Mouse (Mus musculus): Measurements from ENCODE around the gene Arid1b. TPM values are rescaled to one million over a fixed set of nuclear protein-coding genes. Genes with fewer than 3 reads are reported as not detected.

The Arid1b gene
- polyA plus RNA-seq, 1 experiment from 2014 or later, result 16.1 TPM

DNA sequence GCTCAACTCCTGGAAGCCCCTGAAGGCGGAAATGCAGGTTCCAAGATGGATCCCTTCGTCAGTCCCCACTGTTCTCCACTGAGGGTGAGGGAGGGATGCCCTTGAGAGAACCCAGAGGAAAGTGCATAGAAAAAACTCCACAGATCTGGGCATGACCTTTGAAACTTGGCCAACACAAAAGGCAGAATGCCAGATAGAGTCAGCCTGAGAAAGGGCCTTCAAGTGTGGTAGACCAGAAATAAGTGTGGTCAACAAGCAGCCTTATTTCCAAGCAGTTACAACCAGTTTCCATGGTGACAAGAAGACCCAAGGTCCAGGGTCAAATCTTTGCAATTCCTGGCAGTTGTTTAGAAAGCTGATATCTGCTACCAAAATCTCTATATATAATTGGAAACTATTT, 366.6 kb downstream of the Arid1b start:
- Histone ChIP-seq H3K4me2 (no peak overlapping the region), H3K36me3 (no peaks in the 10 kb centered on the region), H3K4me1 (replicated peaks) (peaks cover 14% of the 10 kb centered on the region), H3K27ac (no peak overlapping the region), H3K9me3 (no peaks in the 10 kb centered on the region), H3K4me3 (no peak overlapping the region), H3K9ac (no peak overlapping the region), H3K27me3 (no peaks in the 10 kb centered on the region)
- WGBS, result 53% methylated on average over 2 of the region's 2 CpGs
- no peak for ATAC-seq (ENCODE audit: low FRiP score)

GRCm38 (mm10) chr17:5365992-5366398, 371.9 kb downstream of the Arid1b start:
- ATAC-seq (ENCODE audit: low FRiP score), result 0 out of 2 replicates have a peak, but pooled peaks have one; percentile 26
- Histone ChIP-seq H3K4me3 (no peak overlapping the region), H3K27ac (0 out of 2 replicates have a peak overlapping the region, but pooled peaks have one; percentile 36), H3K4me1 (replicated peaks) (peaks cover 19% of the 10 kb centered on the region), H3K4me2 (no peak overlapping the region), H3K27me3 (no peaks in the 10 kb centered on the region), H3K36me3 (no peaks in the 10 kb centered on the region), H3K9me3 (no peaks in the 10 kb centered on the region), H3K9ac (no peak overlapping the region)
- WGBS, result 53% methylated on average over 8 of the region's 8 CpGs

DNA sequence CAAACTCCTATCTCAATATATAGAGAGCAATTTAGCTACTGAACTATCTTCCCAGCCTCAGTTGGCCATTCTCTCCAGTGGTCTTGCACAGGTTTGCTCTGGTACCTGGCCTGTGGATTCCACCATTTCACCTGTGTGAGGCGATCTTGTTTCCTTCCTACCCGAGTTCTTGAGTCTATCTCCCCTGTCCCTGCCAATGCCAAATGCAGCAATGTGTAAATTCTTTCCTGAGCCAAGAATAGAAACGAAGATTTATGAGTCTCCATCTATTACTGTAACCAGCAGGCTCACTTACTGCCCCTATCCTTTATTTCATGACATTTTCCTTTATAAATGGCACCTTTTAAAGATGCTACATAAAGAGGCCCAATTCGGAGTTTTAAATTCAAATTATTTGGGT, 376.9 kb downstream of the Arid1b start:
- Histone ChIP-seq H3K4me1 (replicated peaks) (peaks cover 2% of the 10 kb centered on the region), H3K4me3 (no peak overlapping the region), H3K9ac (no peak overlapping the region), H3K27me3 (0 out of 2 replicates have a peak, but pooled peaks cover 5% of the 10 kb centered on the region), H3K36me3 (no peaks in the 10 kb centered on the region), H3K4me2 (no peak overlapping the region), H3K27ac (no peak overlapping the region), H3K9me3 (no peaks in the 10 kb centered on the region)
- no peak for ATAC-seq (ENCODE audit: low FRiP score)
- WGBS, result 64% methylated on average over 4 of the region's 4 CpGs

DNA sequence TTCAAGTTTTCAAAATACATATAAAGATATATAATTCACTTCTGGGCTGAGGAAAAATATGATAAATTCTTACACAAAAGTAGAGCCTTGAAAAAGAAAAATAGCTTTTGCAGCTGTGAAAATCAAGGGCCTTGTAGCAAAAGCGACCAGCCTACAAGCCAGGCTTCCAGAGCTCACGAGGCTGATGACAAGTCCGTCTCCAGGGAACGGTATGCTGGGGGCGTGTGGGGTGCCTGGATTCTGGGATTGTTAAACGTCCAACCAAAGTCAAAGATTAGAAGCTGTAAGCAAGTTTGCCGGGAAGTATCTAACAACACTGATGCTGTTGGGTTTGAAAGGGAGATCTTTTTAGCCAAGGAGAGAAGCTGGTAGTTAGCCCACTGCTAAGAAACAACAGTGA, 377.4 kb downstream of the Arid1b start:
- H3K4me1 ChIP-seq (replicated peaks), result no peaks in the 10 kb centered on the region; the same call in 1 of the 2 replicates
- H3K4me2 ChIP-seq, result no peak overlapping the region
- 52% methylated on average over 7 of the region's 7 CpGs for WGBS
- no peak overlapping the region for H3K4me3 ChIP-seq
- H3K9ac ChIP-seq, result no peak overlapping the region
- ATAC-seq (ENCODE audit: low FRiP score), result no peak
- H3K27me3 ChIP-seq, result 0 out of 2 replicates have a peak, but pooled peaks cover 5% of the 10 kb centered on the region
- no peaks in the 10 kb centered on the region for H3K36me3 ChIP-seq
- no peaks in the 10 kb centered on the region for H3K9me3 ChIP-seq
- H3K27ac ChIP-seq, result no peak overlapping the region

- no peaks in the 10 kb centered on the region for H3K9me3 ChIP-seq
- peaks cover 12% of the 10 kb centered on the region for H3K4me1 ChIP-seq (replicated peaks)
- no peak overlapping the region for H3K4me3 ChIP-seq
- no peak overlapping the region for H3K27ac ChIP-seq
- no peak overlapping the region for H3K4me2 ChIP-seq
- H3K36me3 ChIP-seq, result no peaks in the 10 kb centered on the region
- WGBS, result 70% methylated on average over 8 of the region's 8 CpGs
- no peak for ATAC-seq (ENCODE audit: low FRiP score)
- H3K9ac ChIP-seq, result no peak overlapping the region
- 0 out of 2 replicates have a peak, but pooled peaks cover 5% of the 10 kb centered on the region for H3K27me3 ChIP-seq
Measured at GRCm38 (mm10) chr17:5372951-5373350, 378.8 kb downstream of the Arid1b start.

DNA sequence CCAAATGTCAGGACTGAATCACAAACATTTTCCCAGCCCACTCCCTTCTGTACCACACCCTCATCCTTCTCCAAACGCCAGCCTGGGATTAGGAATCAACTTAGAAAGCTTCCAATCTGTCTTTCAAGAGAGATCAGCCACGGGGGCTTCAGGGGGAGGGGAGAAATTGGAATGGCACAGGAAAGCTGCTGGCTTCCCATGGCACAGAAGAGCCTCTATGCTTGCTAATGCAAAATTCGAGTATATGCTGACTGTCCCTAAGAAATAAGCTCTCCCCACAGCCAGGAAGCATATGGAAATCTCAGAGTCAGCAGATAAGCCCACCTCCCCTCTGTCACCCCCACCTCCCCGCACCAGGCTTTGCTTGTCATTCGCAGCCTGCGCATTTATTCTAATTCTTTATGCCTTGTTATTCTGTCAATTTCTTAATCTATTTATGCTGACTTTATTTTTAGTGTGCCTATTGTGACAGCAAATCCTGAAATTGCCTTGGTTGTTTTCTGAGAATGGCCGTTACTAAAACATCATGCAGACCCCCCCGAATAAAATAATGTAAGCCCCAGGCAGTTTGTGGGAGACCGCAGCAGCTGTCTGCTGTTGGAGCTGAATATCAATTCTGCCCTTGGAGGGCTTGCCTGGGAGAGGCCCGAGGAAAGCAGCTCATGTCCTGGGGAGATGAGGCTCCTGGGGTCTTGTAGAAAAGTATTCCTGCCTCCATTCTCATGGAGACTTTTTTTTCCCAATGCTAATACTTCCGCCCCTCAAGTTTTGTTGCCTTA, 383.2 kb downstream of the Arid1b start:
- H3K36me3 ChIP-seq, result no peaks in the 10 kb centered on the region
- H3K4me1 ChIP-seq (replicated peaks), result peaks cover 14% of the 10 kb centered on the region
- 20% methylated on average over 11 of the region's 11 CpGs for WGBS
- H3K9me3 ChIP-seq, result no peaks in the 10 kb centered on the region
- H3K27ac ChIP-seq, result peak overlapping the region; percentile 40
- H3K4me3 ChIP-seq, result no peak overlapping the region
- no peak for ATAC-seq (ENCODE audit: low FRiP score)
- H3K9ac ChIP-seq, result peak overlapping the region; percentile 35; the same call in 1 of the 2 replicates
- 0 out of 2 replicates have a peak, but pooled peaks cover 5% of the 10 kb centered on the region for H3K27me3 ChIP-seq
- H3K4me2 ChIP-seq, result peak overlapping the region; percentile 24

GRCm38 (mm10) chr17:5377930-5378310, 383.8 kb downstream of the Arid1b start:
- Histone ChIP-seq H3K9ac (no peak overlapping the region), H3K4me1 (replicated peaks) (peaks cover 14% of the 10 kb centered on the region), H3K4me2 (peak overlapping the region; percentile 24), H3K27me3 (0 out of 2 replicates have a peak, but pooled peaks cover 5% of the 10 kb centered on the region), H3K4me3 (no peak overlapping the region), H3K9me3 (no peaks in the 10 kb centered on the region), H3K36me3 (no peaks in the 10 kb centered on the region), H3K27ac (no peak overlapping the region)
- 34% methylated on average over 7 of the region's 7 CpGs for WGBS
- no peak for ATAC-seq (ENCODE audit: low FRiP score)

DNA sequence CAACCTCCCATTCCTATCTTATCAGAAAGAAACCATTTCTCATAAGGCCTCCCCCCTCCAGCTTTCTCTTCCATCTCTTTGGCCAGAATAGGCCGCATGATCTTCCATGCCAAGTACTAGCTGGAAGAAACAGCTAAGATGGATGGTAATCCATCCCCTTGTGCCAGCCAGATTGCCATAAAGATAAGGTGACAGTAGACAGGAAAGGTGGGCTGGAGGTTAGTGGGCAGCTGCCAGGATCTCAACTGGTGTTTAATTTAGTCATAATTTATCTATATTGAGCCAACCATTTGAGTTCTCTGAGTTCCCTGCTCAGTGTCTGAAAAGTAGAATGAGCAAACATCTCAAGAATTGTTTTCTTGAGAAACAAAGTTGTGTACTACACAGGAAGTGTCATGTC, 391.6 kb downstream of the Arid1b start:
- Histone ChIP-seq H3K4me2 (no peak overlapping the region), H3K4me1 (replicated peaks) (peaks cover 15% of the 10 kb centered on the region), H3K9ac (no peak overlapping the region), H3K36me3 (no peaks in the 10 kb centered on the region), H3K27ac (no peak overlapping the region), H3K27me3 (no peaks in the 10 kb centered on the region), H3K9me3 (no peaks in the 10 kb centered on the region), H3K4me3 (no peak overlapping the region)
- 96% methylated on average over 1 of the region's 1 CpGs for WGBS
- ATAC-seq (ENCODE audit: low FRiP score), result no peak

- WGBS, result 84% methylated on average over 12 of the region's 12 CpGs
- H3K27ac ChIP-seq, result no peak overlapping the region
Measured at GRCm38 (mm10) chr17:5386885-5387545, 392.9 kb downstream of the Arid1b start.

DNA sequence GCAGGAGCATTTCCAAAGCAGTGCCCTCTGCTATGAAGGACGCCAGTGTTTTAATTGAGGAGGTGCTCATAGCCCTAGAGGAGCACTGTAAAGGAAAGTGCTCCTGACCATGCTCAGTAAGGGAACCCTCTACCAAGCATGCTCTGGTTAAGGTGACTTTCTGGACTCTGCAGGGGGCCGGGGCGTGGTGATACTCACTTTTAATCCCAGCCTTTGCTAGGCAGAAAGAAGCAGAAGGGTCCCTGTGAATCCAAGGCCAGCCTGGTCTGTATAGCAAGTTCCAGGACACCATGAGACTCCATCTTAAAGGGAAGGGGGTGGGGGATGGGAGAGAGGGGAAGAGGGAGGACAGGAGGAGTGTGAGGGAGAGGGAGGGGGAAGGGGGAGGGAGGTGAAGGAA, 394.2 kb downstream of the Arid1b start:
- H3K27ac ChIP-seq, result no peak overlapping the region
- H3K9me3 ChIP-seq, result no peaks in the 10 kb centered on the region
- WGBS, result 68% methylated on average over 3 of the region's 3 CpGs
- H3K36me3 ChIP-seq, result no peaks in the 10 kb centered on the region
- no peak overlapping the region for H3K4me2 ChIP-seq
- ATAC-seq (ENCODE audit: low FRiP score), result no peak
- no peak overlapping the region for H3K9ac ChIP-seq
- no peaks in the 10 kb centered on the region for H3K27me3 ChIP-seq
- H3K4me1 ChIP-seq (replicated peaks), result peaks cover 22% of the 10 kb centered on the region
- no peak overlapping the region for H3K4me3 ChIP-seq

More at GRCm38 (mm10) chr17:5386885-5387545, 392.9 kb downstream of the Arid1b start:
- no peak overlapping the region for H3K4me2 ChIP-seq
- no peak overlapping the region for H3K4me3 ChIP-seq
- peaks cover 22% of the 10 kb centered on the region for H3K4me1 ChIP-seq (replicated peaks)
- H3K36me3 ChIP-seq, result no peaks in the 10 kb centered on the region
- no peaks in the 10 kb centered on the region for H3K9me3 ChIP-seq
- no peak for ATAC-seq (ENCODE audit: low FRiP score)
- H3K9ac ChIP-seq, result no peak overlapping the region
- H3K27me3 ChIP-seq, result no peaks in the 10 kb centered on the region

- H3K9ac ChIP-seq, result no peak overlapping the region
Measured at GRCm38 (mm10) chr17:5390682-5391081, 396.6 kb downstream of the Arid1b start.

GRCm38 (mm10) chr17:5395454-5396205, 401.5 kb downstream of the Arid1b start:
- ATAC-seq (ENCODE audit: low FRiP score), result no peak
- WGBS, result 90% methylated on average over 16 of the region's 16 CpGs

More at GRCm38 (mm10) chr17:5390682-5391081, 396.6 kb downstream of the Arid1b start:
- H3K27me3 ChIP-seq, result no peaks in the 10 kb centered on the region
- peak overlapping the region; percentile 63 for H3K27ac ChIP-seq
- ATAC-seq (ENCODE audit: low FRiP score), result peak; percentile 63; the same call in 1 of the 2 replicates
- H3K9me3 ChIP-seq, result no peaks in the 10 kb centered on the region
- no peak overlapping the region for H3K4me2 ChIP-seq
- no peaks in the 10 kb centered on the region for H3K36me3 ChIP-seq
- H3K4me3 ChIP-seq, result no peak overlapping the region
- peaks cover 22% of the 10 kb centered on the region for H3K4me1 ChIP-seq (replicated peaks)
- 49% methylated on average over 10 of the region's 10 CpGs for WGBS

More at GRCm38 (mm10) chr17:5395454-5396205, 401.5 kb downstream of the Arid1b start:
- no peak overlapping the region for H3K9ac ChIP-seq
- H3K4me2 ChIP-seq, result no peak overlapping the region
- H3K4me3 ChIP-seq, result no peak overlapping the region
- no peaks in the 10 kb centered on the region for H3K9me3 ChIP-seq
- no peak overlapping the region for H3K27ac ChIP-seq
- no peaks in the 10 kb centered on the region for H3K36me3 ChIP-seq
- H3K27me3 ChIP-seq, result peaks cover 12% of the 10 kb centered on the region; the same call in 1 of the 2 replicates
- H3K4me1 ChIP-seq (replicated peaks), result peaks cover 14% of the 10 kb centered on the region
